Mouse (Mus musculus) spleen, adult 12 weeks (tissue): ENCODE results near the gene Mybphl.
A peak's percentile ranks its signal among the peaks of the same experiment; 100 is the strongest.

Experiments
- DNase-seq: peaks from one replicate; pipeline ENCODE4 v3.0.0; 2022; ENCODE audit warnings: low spot score

Gene Mybphl

DNA sequence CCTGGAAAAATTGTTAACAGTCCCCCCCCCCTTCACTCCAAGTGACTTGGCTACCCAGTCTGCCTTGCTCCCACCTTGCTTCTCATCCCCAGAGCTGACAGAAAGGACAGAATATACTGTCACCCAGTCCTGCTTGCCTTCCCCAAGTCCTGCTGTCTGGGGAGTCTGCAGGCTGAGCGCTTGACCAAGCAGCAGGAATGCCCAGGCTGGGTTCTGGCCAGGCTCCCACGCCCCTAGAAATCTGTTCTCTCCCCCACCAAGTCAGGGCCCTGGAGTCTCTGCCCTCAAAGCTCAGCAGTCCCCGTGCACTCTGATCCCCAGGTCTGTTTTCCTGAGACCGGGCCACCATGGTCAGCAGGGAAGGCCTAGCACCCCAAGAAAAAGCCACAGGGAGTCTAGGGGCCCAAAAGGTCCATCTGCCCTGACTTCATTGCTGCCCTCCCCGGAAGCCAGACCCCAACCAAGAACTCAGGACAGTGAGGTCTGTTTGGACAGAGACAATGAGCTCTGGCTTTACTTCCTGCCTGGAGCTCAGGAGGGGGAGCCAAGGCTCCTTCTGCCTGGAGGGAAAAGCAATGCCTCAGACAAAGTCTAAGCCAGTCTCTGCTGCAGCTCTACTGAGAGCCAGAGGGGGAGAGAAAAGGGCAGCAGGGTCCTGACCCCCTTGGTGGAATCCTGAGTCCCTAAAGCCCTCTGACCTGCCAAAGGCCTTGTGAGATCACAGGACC is 46.5 kb downstream of the Mybphl start:
- no peak for DNase-seq

DNA sequence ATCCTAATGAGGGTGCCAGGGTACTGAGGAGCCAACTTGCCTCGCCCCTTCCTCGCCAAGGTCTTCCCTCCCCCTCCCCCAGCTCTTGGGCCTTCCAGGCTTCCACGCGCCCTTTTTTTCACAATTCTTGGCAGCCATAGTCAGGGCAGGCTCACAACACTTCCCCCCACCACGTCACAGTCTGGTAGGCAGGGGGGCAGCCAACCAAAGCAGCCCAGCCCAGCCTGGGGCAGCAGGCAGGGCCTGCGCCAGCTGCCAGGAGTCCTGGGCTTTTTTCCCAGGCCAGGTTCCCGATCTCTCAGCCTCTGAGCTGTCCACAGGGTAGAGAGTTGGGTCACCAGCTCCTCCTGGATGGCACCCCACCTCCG is 47.0 kb downstream of the Mybphl start:
- DNase-seq: no peak

DNA sequence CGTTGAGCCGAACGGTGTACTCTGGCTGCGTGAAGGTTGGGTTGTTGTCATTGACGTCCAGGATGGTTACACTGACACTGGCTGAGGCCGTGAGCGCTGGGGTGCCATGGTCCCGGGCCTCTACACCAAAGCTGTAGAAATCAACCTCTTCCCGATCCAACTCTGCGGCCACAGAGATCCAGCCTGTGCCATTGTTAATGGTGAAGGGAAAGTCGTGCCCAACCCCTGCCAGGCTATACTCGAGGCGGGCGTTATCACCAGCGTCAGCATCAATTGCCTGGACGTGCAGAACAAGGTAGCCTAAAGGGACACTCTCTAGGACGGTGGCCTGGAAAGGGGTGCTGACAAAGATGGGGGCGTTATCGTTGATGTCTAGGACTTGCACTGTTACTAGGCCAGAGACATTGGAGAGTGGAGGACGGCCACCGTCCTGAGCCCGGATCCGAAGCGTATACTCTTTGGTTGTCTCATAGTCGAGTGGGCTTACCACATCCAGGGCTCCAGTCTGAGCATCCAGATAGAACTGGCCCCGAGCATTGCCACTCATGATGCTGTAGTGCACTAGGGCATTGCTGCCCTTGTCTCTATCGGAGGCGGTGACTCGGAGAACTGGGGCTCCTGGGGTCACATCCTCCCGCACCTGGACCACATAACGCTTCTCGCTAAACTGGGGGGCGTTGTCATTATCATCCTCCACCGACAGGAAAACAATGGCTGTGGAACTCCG is 49.1 kb downstream of the Mybphl start:
- DNase-seq: no peak

DNA sequence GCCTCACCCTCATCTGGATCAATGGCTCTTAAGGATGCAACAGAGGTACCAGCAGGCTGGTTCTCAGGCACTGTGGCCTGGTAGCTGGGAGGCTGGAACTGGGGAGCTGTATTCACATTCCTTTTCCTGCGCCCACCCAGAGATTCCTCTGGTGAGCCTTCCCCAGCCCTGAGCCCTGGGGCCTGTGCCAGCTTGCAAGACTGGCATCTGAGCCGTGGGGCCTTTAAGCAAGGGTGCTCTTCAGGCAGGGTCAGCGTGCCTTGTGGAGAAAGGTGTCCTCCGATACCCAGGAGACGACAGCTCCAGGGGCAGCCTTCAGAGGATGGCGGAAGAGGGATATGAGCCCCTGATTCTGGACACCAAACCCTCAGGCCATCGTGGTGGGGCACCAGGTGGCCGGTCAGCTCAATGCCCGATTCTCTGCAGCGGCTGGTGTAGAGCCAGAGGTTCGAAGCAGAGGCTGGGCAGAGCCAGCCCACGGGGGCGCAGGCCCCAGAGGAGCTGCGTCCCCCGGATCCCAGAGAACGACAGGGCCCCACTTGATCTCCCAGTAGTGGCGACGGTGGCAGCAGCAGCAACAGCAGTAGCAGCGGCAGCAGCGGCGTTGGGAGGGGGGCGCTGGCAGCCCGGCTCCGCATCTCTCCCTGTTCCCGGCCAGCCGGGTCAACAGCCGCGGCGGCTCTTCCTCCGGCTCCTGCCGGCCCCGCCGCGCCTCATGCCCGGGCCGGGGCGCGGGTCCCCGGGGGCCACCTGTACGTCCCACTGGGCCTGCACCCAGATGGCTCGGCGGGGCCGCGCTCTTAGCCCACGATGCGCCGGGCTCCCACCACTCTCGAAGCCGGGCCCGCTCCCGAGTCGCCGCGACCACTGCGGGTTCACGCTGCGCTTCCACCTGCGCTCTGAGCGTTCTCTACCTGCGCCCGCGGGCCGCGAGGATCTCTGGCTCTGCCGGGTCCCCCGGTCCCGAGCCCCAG is 50.4 kb downstream of the Mybphl start, which contains the start of gene Celsr2:
Celsr2 (minus strand) TSS at position 696 of the 974 bp plus-strand sequence.
- no peak for DNase-seq

DNA sequence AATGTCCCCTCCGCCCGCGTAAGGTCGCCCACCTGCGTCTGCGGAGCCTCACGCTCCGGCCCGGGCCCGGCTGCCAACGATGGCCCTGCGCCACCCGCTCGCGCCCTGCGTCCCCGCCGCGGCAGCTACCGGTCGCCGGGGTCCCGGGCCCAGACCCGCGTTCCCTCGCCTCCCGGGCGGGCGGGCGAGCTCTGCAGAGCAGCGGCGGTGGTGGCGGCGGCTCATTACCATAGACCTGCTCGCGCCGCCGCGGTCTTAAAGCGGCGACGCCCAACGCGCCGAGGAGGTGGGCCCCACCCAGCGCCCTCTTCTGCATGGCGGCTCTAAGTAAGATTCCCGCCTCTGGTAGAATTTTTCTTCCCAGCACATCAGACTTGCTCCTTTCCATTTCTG is 51.1 kb downstream of the Mybphl start:
- peak; percentile 47 for DNase-seq

DNA sequence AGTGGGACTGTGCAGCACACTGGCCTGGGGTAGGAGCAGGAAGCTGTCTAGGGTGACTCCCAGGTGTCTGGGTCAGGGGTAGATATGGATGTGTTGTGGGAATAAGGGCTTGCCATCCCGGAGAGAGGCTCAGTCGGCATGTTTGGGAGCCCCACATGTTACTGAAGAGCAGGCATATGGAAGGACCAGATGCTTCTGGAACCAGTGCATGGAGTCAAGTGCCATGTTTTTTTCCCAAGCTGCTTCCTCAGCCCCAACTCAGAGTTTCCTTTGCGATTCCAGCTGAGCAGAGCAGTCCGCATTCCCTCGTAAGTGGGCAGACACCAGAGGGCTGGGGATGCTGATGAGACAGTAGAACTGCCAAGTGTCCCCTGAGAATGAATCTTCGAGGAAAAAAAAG is 58.3 kb downstream of the Mybphl start:
- DNase-seq: no peak

DNA sequence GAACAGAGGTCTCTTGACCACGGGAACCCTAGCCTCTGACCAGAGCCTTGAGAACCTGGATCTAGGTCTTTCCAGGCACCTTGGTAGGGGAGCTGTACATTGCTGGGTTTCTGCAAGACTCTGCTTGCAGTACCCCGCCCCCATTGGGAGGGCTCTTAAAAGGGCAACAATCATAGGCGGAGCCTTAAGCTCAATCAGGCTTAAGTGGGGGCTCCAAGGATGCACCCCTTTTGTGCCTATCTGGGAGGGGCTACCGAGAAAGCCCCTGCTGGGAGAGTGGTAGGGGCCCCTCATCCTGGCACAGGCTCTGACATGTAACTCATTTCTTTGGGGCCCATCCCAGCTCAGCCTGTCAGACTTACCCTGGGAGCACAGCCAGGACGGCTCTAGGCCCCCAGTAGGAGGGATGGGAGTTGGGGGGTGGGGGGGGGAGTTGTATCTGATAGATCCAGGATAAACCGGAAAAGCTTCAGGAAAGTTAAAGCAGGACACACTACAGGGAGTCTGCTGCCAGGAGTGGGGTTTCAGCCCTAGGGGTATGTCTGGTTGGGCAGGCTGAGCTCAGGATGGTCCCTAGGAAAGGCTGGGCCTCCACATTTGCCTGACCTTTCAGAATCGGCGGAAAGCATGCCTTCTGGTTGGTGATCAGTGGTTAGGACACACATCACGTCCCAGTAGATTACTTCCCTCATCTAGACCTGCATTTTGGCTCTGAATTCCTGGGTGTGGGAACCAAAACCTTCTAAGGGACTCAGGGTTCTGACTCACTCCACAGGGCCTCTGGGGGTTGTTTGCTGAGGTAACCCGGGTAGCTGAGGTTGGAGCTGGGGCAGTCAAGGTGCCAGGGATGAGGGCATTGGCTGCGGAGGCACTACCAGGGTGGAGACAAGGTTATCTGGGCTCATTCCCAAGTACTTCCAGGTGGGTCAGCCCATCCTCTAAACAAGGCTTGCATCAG is 59.4 kb downstream of the Mybphl start:
- DNase-seq: no peak

DNA sequence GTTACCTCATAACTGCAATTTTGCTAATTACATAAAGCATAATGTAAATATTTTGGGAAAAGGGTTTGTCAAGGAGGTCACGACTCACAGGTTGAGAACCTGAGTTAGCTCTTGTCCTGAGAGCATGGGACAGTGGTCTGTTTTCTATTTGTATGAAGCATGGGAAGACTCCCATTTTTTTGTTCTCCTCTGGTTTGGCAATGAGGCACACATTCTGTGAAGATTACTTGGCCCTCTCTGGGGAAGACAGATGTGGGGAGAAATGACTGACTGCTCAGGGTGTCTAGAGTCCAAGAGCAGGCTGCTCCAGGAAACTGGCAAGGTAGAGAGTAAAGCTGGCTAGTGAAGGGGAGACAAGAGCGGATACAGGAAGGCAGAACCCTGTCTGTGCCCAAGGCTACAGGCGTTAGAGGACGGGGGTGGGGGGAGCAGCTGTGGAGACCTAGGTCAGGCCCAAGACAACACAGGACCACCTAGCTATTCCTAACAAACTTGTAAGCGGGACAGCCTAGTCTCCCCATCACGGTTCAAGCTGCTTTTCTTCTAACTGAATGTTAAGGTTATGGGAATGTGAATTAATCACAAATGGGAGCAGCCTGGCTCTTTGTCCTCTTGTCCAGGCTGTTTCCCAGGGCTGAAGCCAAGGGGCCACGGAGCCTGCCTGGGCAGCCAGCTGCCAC is 60.4 kb downstream of the Mybphl start:
- DNase-seq: no peak

DNA sequence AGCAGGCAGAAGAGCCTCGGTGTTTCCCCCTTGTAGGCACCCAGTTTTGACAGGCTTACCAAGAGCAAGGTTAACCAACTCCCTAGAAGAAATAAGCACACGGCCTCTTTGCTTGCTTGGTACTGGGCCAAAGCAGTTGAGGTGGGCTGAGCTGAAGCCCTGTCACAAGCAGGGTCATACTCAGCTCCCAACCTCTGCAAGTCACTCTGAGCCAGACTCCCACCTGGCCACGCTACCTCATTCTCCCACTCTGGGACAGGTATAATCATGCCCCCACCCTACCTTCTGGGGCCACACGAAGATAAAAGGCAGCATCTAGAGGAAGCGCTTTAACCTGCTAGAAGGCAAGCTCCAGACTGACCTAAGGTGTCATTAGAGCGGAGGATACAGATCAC is 60.9 kb downstream of the Mybphl start:
- DNase-seq: no peak
